Comparison of ENCODE assay signal across 11 mouse cellular contexts in genomic region chr4:97936912-97937311, GRCm38 (mm10).
A peak's percentile ranks its signal among the peaks of the same experiment; 100 is the strongest.
DNase-seq lines count a peak whose midpoint lies in the region; ATAC-seq and TF ChIP-seq lines count a peak whose summit lies in the region.
"Had no signal": no experiment of that assay in that cellular context is flagged by ENCODE, and none has a peak within 500 bp of the region (broad histone marks: within the 10 kb centered on the region; RNA-seq: fewer than 3 reads in every experiment).

No protein-coding gene starts in this region.

- H3K36me3 ChIP-seq in forebrain, embryonic 14.5 days (ENCODE audit: control insufficient read depth, insufficient read depth, low read length), result no peaks in the 10 kb centered on the region
- no peaks in the 10 kb centered on the region for H3K36me3 ChIP-seq in forebrain, embryonic 12.5 days (replicated peaks)
- no peaks in the 10 kb centered on the region for H3K36me3 ChIP-seq in kidney, embryonic 14.5 days (ENCODE audit: control insufficient read depth, insufficient read depth, low read length)
- H3K36me3 ChIP-seq: embryonic facial prominence, embryonic 15.5 days; limb, embryonic 13.5 days had no signal

- H3K9me3 ChIP-seq in forebrain, embryonic 14.5 days (replicated peaks; ENCODE audit: control insufficient read depth, low read length), result no peaks in the 10 kb centered on the region
- no peaks in the 10 kb centered on the region for H3K9me3 ChIP-seq in forebrain, embryonic 12.5 days
- H3K9me3 ChIP-seq in kidney, embryonic 14.5 days (ENCODE audit: control insufficient read depth, low read length), result no peaks in the 10 kb centered on the region
- H3K9me3 ChIP-seq: embryonic facial prominence, embryonic 15.5 days; limb, embryonic 13.5 days; megakaryocyte, embryonic 14.5 days had no signal

- H3K27me3 ChIP-seq in forebrain, embryonic 14.5 days (replicated peaks; ENCODE audit: control insufficient read depth, insufficient read depth, low read length), result no peaks in the 10 kb centered on the region
- no peaks in the 10 kb centered on the region for H3K27me3 ChIP-seq in forebrain, embryonic 12.5 days
- no peaks in the 10 kb centered on the region for H3K27me3 ChIP-seq in kidney, embryonic 14.5 days (ENCODE audit: control insufficient read depth, insufficient read depth, low read length)
- H3K27me3 ChIP-seq: embryonic facial prominence, embryonic 15.5 days; limb, embryonic 13.5 days had no signal

- H3K4me1 ChIP-seq in forebrain, embryonic 14.5 days (ENCODE audit: control insufficient read depth, insufficient read depth, low read length), result peaks cover 26% of the 10 kb centered on the region; the same call in 1 of the 2 replicates
- peaks cover 17% of the 10 kb centered on the region for H3K4me1 ChIP-seq in forebrain, embryonic 12.5 days
- peaks cover 7% of the 10 kb centered on the region for H3K4me1 ChIP-seq in kidney, embryonic 14.5 days (ENCODE audit: control insufficient read depth, insufficient read depth, low read length)

- peak; percentile 83 for ATAC-seq in forebrain, embryonic 14.5 days
- ATAC-seq in forebrain, embryonic 12.5 days (ENCODE audit: low FRiP score), result no peak
- no peak for ATAC-seq in kidney, embryonic 14.5 days (ENCODE audit: low FRiP score, low TSS enrichment)

- H3K4me2 ChIP-seq in forebrain, embryonic 14.5 days (ENCODE audit: low read length), result no peak overlapping the region
- H3K4me2 ChIP-seq in forebrain, embryonic 12.5 days, result no peak overlapping the region
- no peak overlapping the region; the same call in 1 of the 2 replicates for H3K4me2 ChIP-seq in kidney, embryonic 14.5 days (replicated peaks; ENCODE audit: low read depth, low read length)
- H3K4me2 ChIP-seq: embryonic facial prominence, embryonic 15.5 days; limb, embryonic 13.5 days had no signal

- DNase-seq in forebrain, embryonic 14.5 days (ENCODE audit: low spot score), result peak; percentile 77
- DNase-seq in kidney, adult 9 months, result peak; percentile 28
- DNase-seq in brain, embryonic 14.5 days (ENCODE audit: low read depth), result peak; percentile 84
- peak; percentile 54 to 58 for DNase-seq in kidney, postnatal 25 days
- DNase-seq in thymus, postnatal 25 days, result no peak
- no peak for DNase-seq in frontal cortex, postnatal 36 days (ENCODE audit: low spot score in 2 of 2)

- no peak overlapping the region for H3K27ac ChIP-seq in forebrain, embryonic 14.5 days (ENCODE audit: low read depth, low read length)
- no peak overlapping the region for H3K27ac ChIP-seq in forebrain, embryonic 12.5 days
- no peak overlapping the region for H3K27ac ChIP-seq in kidney, embryonic 14.5 days (ENCODE audit: low read depth, low read length)
- H3K27ac ChIP-seq: embryonic facial prominence, embryonic 15.5 days had no signal

- no peak overlapping the region for H3K4me3 ChIP-seq in forebrain, embryonic 14.5 days (ENCODE audit: low read depth, low read length)
- no peak overlapping the region for H3K4me3 ChIP-seq in forebrain, embryonic 12.5 days (replicated peaks)
- H3K4me3 ChIP-seq in kidney, embryonic 14.5 days (ENCODE audit: low read length), result no peak overlapping the region
- H3K4me3 ChIP-seq: embryonic facial prominence, embryonic 15.5 days; limb, embryonic 13.5 days; megakaryocyte, embryonic 14.5 days had no signal

- no peak overlapping the region for H3K9ac ChIP-seq in forebrain, embryonic 14.5 days (ENCODE audit: low read length)
- H3K9ac ChIP-seq in forebrain, embryonic 12.5 days, result no peak overlapping the region
- H3K9ac ChIP-seq in kidney, embryonic 14.5 days (ENCODE audit: low read depth, low read length), result no peak overlapping the region
- H3K9ac ChIP-seq: embryonic facial prominence, embryonic 15.5 days; limb, embryonic 13.5 days had no signal

- no peak for TF ChIP-seq POLR2A in brain, embryonic 14.5 days (IDR thresholded peaks at IDR 0.05; ENCODE audit: borderline replicate concordance, extremely low read depth, insufficient read depth, insufficient read length, poor library complexity, severe bottlenecking)

- 41% methylated on average over 3 of the region's 3 CpGs for WGBS in forebrain, embryonic 14.5 days
- 63% methylated on average over 3 of the region's 3 CpGs for WGBS in forebrain, embryonic 12.5 days
- WGBS in kidney, embryonic 14.5 days, result 52% methylated on average over 3 of the region's 3 CpGs

- no peak for TF ChIP-seq CTCF in brain, embryonic 14.5 days (IDR thresholded peaks at IDR 0.05; ENCODE audit: borderline replicate concordance, extremely low read depth, insufficient read depth, insufficient read length)

Comparison
In these comparisons a context has a peak if more than half of its experiments do, and no peak if none do; other contexts are left out.
1. DNase-seq: peak in forebrain, embryonic 14.5 days (single experiment), kidney, adult 9 months (single experiment), brain, embryonic 14.5 days (single experiment) and kidney, postnatal 25 days (2 of 2); none in thymus, postnatal 25 days (single experiment) and frontal cortex, postnatal 36 days (0 of 2).